Mouse (Mus musculus): Measurements from ENCODE around the gene Il20ra.

DNA sequence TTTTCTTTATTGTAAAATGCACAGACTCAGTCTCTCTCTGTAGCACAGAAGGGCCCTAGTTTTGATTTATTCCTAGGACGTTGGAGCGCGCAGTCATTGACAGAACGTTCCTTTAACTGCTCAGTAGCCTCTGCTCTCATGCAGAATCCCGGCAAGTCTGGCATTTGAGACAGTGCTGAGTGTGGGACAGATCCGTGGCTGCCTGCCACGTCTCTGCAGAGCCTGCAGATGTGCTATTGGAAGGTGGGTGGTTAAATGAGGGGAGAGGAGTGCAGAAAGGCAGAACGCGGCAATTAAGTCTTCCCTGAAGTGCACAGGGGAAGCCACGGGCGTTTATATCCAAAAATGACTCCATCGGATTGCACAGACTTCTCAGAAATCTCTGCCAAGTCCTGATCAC, 66.7 kb downstream of the Il20ra start:
- no peak for TF ChIP-seq CTCF (IDR thresholded peaks at IDR 0.05; ENCODE audit: control insufficient read depth, insufficient read depth, insufficient read length)
- TF ChIP-seq USF1 (IDR thresholded peaks at IDR 0.05; ENCODE audit: low read depth) = no peak

Measured in C2C12 (cell line).